Mouse (Mus musculus): ENCODE measurements around the gene Dip2a.

- TF ChIP-seq CTCF (IDR thresholded peaks at IDR 0.05) (peak; percentile 69), POLR2A (IDR thresholded peaks at IDR 0.05; ENCODE audit: insufficient read depth, low read depth, low read length) (no peak), EP300 (IDR thresholded peaks at IDR 0.05; ENCODE audit: insufficient read depth, low read depth, low read length) (0 out of 2 replicates have a peak, but pooled peaks have one; percentile 37)
These were observed 18.6 kb downstream of the Dip2a start for GRCm38 (mm10) chr10:76326304-76327006.

All from heart, adult 2 months (tissue).